Mouse (Mus musculus) ES-CJ7 (cell line): ENCODE measurements at regions not wholly inside any gene's neighbourhood (a gene's known extent, or its start where the extent isn't known, plus 50 kb on each side); places are given as distances from the start of the nearest gene placed in this dataset.
A peak's percentile ranks its signal among the peaks of the same experiment; 100 is the strongest.
"Not testable (repeated sequence)": the region's sequence is repeated elsewhere in the genome, so short reads cannot be mapped to it uniquely, and the experiment has no call there.

Source experiments
- DNase-seq: peaks from one replicate; pipeline ENCODE4 v3.0.0; 2011; ENCODE audit warnings: low read depth, low spot score

GRCm38 (mm10) chr2:149203896-149204295 lies 186.9 kb upstream of the Gm10750 start:
- DNase-seq, result peak; percentile 51

GRCm38 (mm10) chr2:149195736-149196135 lies 178.7 kb upstream of the Gm10750 start:
- DNase-seq, result peak; percentile 32

GRCm38 (mm10) chr2:149158434-149158833 lies 141.4 kb upstream of the Gm10750 start:
- peak; percentile 68 for DNase-seq

- not testable (repeated sequence) for DNase-seq
These were observed 92.5 kb upstream of the Gm10750 start for GRCm38 (mm10) chr2:149109551-149109950.

- no peak for DNase-seq
These were observed 75.1 kb upstream of the Gm10750 start for GRCm38 (mm10) chr2:149092146-149092545.
